Mouse (Mus musculus) heart, embryonic 13.5 days (tissue): ENCODE measurements around the gene Camkv. TPM values are rescaled to one million over a fixed set of nuclear protein-coding genes. Genes with fewer than 3 reads are reported as not detected.

Experiments used
- ATAC-seq: fragments of 200-750 bp; cut with Nextera tagmentation; 2 replicates; pipeline ENCODE4 v1.8.0; 2017; ENCODE audit warnings: moderate TSS enrichment; ENCODE audit not compliant: insufficient number of reproducible peaks, low FRiP score, low TSS enrichment; ENCODE audit errors: extremely low read depth
- H3K27ac ChIP-seq: fragments of 300-500 bp; sonication (generic); replicated peaks from 2 replicates; pipeline ENCODE4 v1.5.1; 2015; ENCODE audit warnings: moderate library complexity, mild to moderate bottlenecking, inconsistent platforms
- H3K27me3 ChIP-seq: fragments of 300-500 bp; sonication (generic); replicated peaks from 2 replicates; pipeline ENCODE4 v1.6.1; 2015; ENCODE audit warnings: mild to moderate bottlenecking, inconsistent platforms
- H3K36me3 ChIP-seq: fragments of 300-500 bp; sonication (generic); 2 replicates; pipeline ENCODE4 v1.6.1; 2015; ENCODE audit warnings: mild to moderate bottlenecking, inconsistent platforms
- H3K4me1 ChIP-seq: fragments of 300-500 bp; sonication (generic); 2 replicates; pipeline ENCODE4 v1.6.1; 2015; ENCODE audit warnings: inconsistent platforms
- H3K4me2 ChIP-seq: fragments of 300-500 bp; sonication (generic); 2 replicates; pipeline ENCODE4 v1.6.1; 2015; ENCODE audit warnings: inconsistent platforms, mild to moderate bottlenecking, moderate library complexity
- H3K4me3 ChIP-seq: fragments of 300-500 bp; sonication (generic); 2 replicates; pipeline ENCODE4 v1.5.1; 2015; ENCODE audit warnings: moderate library complexity, mild to moderate bottlenecking, inconsistent platforms
- H3K9ac ChIP-seq: fragments of 300-500 bp; sonication (generic); 2 replicates; pipeline ENCODE4 v1.6.1; 2015; ENCODE audit warnings: inconsistent platforms, mild to moderate bottlenecking, moderate library complexity
- H3K9me3 ChIP-seq: fragments of 300-500 bp; sonication (generic); 2 replicates; pipeline ENCODE4 v1.6.1; 2016; ENCODE audit warnings: inconsistent platforms
- WGBS: fragments of 180-500 bp; shearing (Covaris S2); methylation state at CpG from one replicate; pipeline ENCODE4 v1.1.7; 2015; ENCODE audit warnings: mixed read lengths; 5-methylcytosine and 5-hydroxymethylcytosine counted together
- polyA plus RNA-seq: library from polyadenylated mRNA; unstranded; fragments of >200 nt; fragmentation: Nextera tagmentation; extraction: Ambion mirVana; gene quantifications from 2 replicates; pipeline ENCODE4 v1.2.1, GENCODE M21; 2015

The Camkv gene
- polyA plus RNA-seq, 1 experiment from 2014 or later, result 0.63 TPM

DNA sequence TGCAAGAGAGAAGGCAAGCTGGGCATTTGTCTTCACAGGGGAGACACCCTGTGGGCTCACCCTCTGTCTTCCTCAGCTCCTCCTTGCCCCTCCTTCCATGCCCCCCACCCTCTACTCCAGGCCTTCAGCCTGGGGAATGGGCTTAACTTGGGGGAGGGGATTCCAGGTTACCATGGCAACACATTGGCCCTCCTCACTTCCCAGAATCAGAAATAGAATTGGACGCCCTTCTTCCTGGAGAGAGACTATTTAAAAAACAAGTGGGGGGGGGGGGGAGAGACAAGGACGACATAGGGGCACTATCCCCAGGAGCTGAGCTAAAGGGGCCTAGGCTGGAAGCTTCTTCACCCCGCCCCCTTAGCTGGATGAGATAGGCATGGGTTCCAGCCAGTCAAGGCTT is 10.2 kb upstream of the Camkv start:
- Histone ChIP-seq H3K4me1 (peaks cover 55% of the 10 kb centered on the region), H3K27ac (no peak overlapping the region)
- 28% methylated on average over 3 of the region's 3 CpGs for WGBS

DNA sequence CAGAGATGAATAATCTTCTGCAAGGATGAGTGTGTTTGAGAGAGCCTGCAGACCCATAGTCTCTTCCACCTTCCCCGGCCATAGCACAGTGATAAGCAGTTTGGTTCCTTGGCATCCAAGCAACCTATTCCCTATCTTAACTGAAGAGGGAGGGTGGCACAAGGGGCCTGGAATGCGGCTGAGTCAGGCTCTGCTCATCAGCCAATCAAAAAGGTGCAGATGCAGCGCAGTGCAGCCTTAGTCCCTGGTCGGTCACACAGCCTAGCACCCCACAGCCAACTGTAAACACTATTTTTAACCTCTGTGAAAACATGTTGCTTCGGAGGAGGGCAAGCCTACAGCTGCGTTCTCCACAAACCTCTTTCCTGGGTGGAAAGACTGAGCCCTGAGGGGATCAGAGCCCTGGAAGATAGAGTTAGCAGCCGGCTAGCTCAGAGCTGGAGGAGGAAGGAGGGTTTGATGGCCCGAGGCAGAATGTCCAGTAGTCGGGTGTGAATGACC is 8.5 kb upstream of the Camkv start:
- 18% methylated on average over 9 of the region's 9 CpGs for WGBS
- Histone ChIP-seq H3K27me3 (peaks cover 16% of the 10 kb centered on the region), H3K4me3 (no peak overlapping the region), H3K4me1 (peaks cover 55% of the 10 kb centered on the region), H3K4me2 (peak overlapping the region; percentile 24; the same call in 1 of the 2 replicates), H3K36me3 (no peaks in the 10 kb centered on the region), H3K9me3 (no peaks in the 10 kb centered on the region), H3K27ac (peak overlapping the region; percentile 42), H3K9ac (no peak overlapping the region)
- no peak for ATAC-seq

More for the DNA sequence above, 10.2 kb upstream of the Camkv start:
- Histone ChIP-seq H3K27me3 (peaks cover 12% of the 10 kb centered on the region), H3K9ac (no peak overlapping the region), H3K36me3 (no peaks in the 10 kb centered on the region), H3K4me2 (no peak overlapping the region), H3K9me3 (no peaks in the 10 kb centered on the region), H3K4me3 (no peak overlapping the region)
- no peak for ATAC-seq

DNA sequence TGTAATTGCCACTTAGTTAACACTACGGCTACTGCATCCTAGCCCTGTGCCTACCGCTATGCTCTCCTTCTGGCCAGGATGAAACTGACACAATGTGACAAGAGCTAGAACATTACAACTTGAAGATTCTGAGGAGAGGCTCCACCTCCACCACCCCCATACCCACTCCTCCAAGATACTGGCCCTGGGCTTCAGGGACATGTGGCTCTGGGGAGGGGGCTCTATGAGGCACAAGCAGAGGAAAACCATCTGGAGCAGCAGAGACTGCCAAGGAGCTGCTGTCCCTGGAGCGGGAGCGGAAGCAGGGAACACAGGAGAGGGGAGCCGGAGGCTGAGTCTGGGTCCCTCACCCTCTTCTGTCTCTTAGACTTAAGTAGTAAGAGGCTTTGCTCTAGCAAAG is 7.7 kb upstream of the Camkv start:
- 61% methylated on average over 5 of the region's 5 CpGs for WGBS
- no peak for ATAC-seq
- no peaks in the 10 kb centered on the region for H3K36me3 ChIP-seq
- H3K4me3 ChIP-seq, result no peak overlapping the region
- H3K4me2 ChIP-seq, result no peak overlapping the region
- H3K9me3 ChIP-seq, result no peaks in the 10 kb centered on the region
- H3K27me3 ChIP-seq, result peaks cover 20% of the 10 kb centered on the region
- H3K27ac ChIP-seq, result peak overlapping the region; percentile 3; the same call in 1 of the 2 replicates
- no peak overlapping the region for H3K9ac ChIP-seq
- H3K4me1 ChIP-seq, result peaks cover 55% of the 10 kb centered on the region

DNA sequence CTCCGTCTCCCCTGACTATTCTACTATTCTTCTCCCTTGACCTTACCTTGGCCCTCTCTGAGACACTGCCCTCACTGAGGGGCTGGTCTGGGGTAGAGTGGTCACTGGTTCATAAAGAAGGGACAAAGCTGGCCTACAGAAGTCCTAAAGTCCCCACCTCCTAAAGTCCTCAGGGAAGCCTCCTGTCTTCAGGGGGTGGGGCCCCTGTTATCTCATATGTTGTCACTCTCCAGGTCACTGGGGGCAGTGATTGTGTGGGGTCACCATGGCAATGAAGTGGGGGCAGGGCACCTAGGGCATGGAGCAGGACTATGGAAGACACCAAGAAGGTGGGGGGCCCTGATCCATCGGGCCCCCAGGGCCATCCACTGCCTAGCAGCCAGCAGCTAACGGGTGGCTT is 7.3 kb upstream of the Camkv start, which contains the start of gene Actl11:
Actl11 (plus strand) TSS at position 301 of the 400 bp plus-strand sequence.
- H3K27ac ChIP-seq, result peak within 1 kb of the TSS; percentile 42; the same call in 1 of the 2 replicates
- peaks cover 20% of the 10 kb centered on the region for H3K27me3 ChIP-seq
- WGBS, result 58% methylated on average over 3 of the region's 3 CpGs
- no peak for ATAC-seq
- no peaks in the 10 kb centered on the region for H3K36me3 ChIP-seq
- H3K4me2 ChIP-seq, result no peak within 1 kb of the TSS
- H3K4me1 ChIP-seq, result peaks cover 53% of the 10 kb centered on the region
- no peaks in the 10 kb centered on the region for H3K9me3 ChIP-seq
- H3K9ac ChIP-seq, result no peak within 1 kb of the TSS
- no peak within 1 kb of the TSS for H3K4me3 ChIP-seq

DNA sequence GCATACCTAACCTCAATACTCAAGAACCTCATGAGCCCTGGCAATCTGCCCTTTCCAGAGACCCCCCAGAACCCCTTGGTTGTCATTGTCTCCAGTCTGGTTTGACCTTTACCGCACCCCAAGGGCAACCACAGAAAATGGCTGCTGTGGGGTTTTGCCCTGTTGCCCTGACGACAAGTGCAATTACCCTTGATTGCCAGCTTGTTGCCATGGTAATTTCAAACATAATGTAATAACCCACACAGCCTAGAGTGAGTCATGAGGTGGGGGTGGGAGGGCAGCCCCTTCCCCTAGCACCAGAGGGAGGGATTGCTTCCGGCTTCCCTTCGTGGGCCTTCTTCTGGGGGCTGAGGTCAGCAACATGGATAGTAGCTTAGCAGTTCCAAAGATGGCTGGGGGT is 3.3 kb upstream of the Camkv start:
- H3K4me1 ChIP-seq, result peaks cover 31% of the 10 kb centered on the region
- 75% methylated on average over 4 of the region's 4 CpGs for WGBS
- no peak overlapping the region for H3K9ac ChIP-seq
- no peak overlapping the region for H3K4me2 ChIP-seq
- H3K27me3 ChIP-seq, result peaks cover 54% of the 10 kb centered on the region
- no peak for ATAC-seq
- no peaks in the 10 kb centered on the region for H3K36me3 ChIP-seq
- no peak overlapping the region for H3K27ac ChIP-seq
- H3K9me3 ChIP-seq, result no peaks in the 10 kb centered on the region
- no peak overlapping the region for H3K4me3 ChIP-seq

DNA sequence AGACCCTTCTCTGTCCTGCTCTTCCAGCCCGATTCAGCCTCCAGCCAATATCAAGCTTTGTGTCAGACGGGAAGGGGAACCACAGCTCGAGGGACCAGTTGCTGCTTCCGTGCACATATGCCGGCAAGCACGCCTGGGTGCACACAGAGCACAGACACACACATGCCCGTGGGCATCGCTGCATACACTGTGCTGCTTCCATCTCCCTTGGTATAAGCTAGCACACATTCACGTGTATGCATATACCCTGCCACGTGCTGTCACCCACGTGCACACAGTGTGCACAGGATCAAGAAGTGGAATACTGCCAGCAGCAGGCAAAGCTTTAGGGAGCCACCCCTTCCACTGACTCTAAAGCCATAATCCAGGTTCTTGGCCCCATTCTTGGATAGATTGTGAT is 1.3 kb upstream of the Camkv start:
- no peak overlapping the region for H3K4me2 ChIP-seq
- WGBS, result 80% methylated on average over 11 of the region's 11 CpGs
- H3K9me3 ChIP-seq, result no peaks in the 10 kb centered on the region
- no peak overlapping the region for H3K27ac ChIP-seq
- peaks cover 70% of the 10 kb centered on the region for H3K27me3 ChIP-seq
- H3K36me3 ChIP-seq, result no peaks in the 10 kb centered on the region
- peaks cover 13% of the 10 kb centered on the region for H3K4me1 ChIP-seq
- no peak overlapping the region for H3K9ac ChIP-seq
- no peak overlapping the region for H3K4me3 ChIP-seq
- ATAC-seq, result no peak

DNA sequence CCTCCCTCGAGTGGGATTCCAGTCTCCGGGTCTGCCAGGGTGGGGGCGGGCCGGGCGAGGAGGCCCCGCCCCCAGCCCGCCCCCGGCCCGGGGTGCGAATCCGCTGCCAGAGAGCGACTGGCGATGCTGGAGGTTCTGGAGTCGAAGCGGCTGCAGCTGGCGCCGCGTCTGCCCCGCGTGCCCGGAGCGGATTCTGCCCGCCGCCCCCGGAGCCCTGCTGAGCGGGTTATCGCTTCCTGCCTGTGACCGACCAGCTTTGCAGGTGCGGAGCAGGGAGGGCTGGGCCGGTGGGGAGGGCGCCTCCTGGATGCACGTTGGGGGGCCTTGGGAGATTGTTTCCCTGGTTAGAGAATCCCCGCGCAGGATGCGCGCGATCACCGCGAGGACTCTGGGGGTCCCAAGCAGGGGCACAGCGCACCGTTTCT is 328 bp downstream of the Camkv start:
- Histone ChIP-seq H3K9me3 (no peaks in the 10 kb centered on the region), H3K27ac (no peak overlapping the region), H3K4me1 (peaks cover 13% of the 10 kb centered on the region), H3K4me2 (peak overlapping the region; percentile 93), H3K27me3 (peaks cover 81% of the 10 kb centered on the region), H3K4me3 (peak overlapping the region; percentile 58), H3K36me3 (no peaks in the 10 kb centered on the region), H3K9ac (peak overlapping the region; percentile 77)
- WGBS, result 0% methylated on average over 39 of the region's 41 CpGs
- ATAC-seq, result no peak

DNA sequence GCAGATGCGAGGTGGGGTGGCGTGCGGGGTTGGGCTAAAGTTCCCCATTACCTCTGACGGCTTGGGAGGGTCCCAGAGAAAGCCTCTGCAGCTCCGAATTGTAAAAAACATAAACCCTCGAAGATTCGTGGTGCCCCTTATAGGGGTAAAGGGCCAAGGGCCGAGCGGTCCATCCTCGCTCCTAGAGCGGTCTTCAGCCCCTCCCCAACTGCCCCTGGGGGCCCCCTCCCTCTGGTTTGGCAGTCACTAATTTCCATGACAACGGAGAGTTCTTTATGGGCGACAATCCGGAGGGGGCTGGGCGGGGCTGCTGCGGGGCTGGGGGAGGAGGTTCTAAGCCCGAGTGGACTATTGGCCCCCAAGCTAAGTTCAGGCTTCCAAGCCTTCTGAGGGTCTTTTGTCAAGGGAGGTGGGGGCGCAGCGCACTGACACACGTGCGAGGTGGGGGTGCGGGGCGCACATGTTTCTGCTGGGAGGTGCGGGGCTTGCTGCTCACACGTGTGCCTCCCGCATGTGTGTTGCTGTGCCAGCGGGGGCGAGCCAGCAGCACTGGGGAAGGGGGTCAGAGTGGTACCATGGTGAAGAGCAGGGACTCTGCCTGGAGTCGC is 845 bp downstream of the Camkv start:
- peak overlapping the region; percentile 93 for H3K4me2 ChIP-seq
- no peaks in the 10 kb centered on the region for H3K36me3 ChIP-seq
- no peak for ATAC-seq
- peaks cover 13% of the 10 kb centered on the region for H3K4me1 ChIP-seq
- no peaks in the 10 kb centered on the region for H3K9me3 ChIP-seq
- peak overlapping the region; percentile 77 for H3K9ac ChIP-seq
- no peak overlapping the region for H3K27ac ChIP-seq
- H3K27me3 ChIP-seq, result peaks cover 83% of the 10 kb centered on the region
- 2% methylated on average over 29 of the region's 29 CpGs for WGBS
- peak overlapping the region; percentile 58 for H3K4me3 ChIP-seq

DNA sequence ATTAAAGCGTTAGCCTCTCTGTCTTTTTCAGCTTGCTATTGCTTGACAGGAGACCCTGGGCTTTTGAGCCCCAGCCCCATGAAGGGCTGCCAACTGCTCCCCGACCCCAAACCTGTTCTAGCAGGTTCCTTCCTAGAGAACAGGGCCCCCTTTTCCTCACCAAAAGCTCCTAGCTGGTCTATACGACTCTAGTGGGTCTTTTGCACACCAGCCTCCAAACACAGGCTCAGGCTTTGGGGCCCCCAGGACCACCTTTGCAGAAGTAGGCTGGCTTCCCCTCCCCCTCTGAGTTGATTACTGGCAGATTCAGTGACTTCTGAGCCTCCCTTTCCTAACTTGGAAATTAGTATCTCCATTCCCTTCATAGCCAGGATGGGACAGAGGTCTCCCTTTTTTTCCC is 1.4 kb downstream of the Camkv start:
- H3K4me2 ChIP-seq, result no peak overlapping the region

DNA sequence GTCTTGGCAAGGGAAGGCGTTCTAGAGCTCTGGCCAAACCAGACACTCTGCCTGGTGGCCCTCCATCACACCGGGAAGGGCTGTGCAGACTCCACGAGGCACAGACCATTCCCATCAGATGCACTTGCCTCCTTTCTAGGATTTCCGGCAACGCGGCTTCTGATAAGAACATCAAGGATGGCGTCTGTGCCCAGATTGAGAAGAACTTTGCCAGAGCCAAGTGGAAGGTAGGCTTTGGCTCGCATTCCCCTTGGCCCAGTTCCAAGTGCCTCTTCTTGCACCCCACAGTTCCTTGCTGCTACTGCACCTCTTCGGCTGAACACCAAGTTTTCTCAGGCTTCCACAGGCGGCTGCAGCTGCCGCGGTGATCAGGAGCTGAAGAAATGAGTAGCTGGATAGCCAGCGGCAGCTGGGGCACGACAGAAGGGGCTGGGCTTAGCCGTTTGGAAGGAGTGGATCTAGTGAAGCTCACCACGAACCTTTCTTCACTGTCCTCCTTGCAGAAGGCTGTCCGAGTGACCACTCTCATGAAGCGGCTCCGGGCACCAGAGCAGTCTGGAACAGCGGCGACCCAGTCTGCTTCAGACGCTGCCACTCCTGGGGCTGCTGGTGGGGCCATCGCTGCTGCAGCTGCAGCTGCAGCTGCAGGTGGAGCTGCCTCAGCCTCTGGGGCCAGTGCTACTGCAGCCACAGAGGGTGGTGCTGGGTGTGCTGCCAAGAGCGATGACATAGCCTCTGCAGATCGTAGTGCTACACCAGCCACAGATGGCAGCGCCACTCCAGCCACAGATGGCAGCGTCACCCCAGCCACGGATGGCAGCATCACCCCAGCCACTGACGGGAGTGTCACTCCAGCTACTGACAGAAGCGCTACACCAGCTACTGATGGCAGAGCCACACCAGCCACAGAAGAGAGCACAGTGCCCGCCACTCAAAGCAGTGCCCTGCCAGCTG is 12.0 kb downstream of the Camkv start:
- 77% methylated on average over 31 of the region's 31 CpGs for WGBS

More for the DNA sequence above, 1.4 kb downstream of the Camkv start:
- Histone ChIP-seq H3K36me3 (no peaks in the 10 kb centered on the region), H3K4me1 (peaks cover 13% of the 10 kb centered on the region), H3K9ac (no peak overlapping the region), H3K27me3 (peaks cover 83% of the 10 kb centered on the region), H3K9me3 (no peaks in the 10 kb centered on the region), H3K27ac (no peak overlapping the region), H3K4me3 (peak overlapping the region; percentile 58; the same call in 1 of the 2 replicates)
- 22% methylated on average over 3 of the region's 3 CpGs for WGBS
- ATAC-seq, result no peak

DNA sequence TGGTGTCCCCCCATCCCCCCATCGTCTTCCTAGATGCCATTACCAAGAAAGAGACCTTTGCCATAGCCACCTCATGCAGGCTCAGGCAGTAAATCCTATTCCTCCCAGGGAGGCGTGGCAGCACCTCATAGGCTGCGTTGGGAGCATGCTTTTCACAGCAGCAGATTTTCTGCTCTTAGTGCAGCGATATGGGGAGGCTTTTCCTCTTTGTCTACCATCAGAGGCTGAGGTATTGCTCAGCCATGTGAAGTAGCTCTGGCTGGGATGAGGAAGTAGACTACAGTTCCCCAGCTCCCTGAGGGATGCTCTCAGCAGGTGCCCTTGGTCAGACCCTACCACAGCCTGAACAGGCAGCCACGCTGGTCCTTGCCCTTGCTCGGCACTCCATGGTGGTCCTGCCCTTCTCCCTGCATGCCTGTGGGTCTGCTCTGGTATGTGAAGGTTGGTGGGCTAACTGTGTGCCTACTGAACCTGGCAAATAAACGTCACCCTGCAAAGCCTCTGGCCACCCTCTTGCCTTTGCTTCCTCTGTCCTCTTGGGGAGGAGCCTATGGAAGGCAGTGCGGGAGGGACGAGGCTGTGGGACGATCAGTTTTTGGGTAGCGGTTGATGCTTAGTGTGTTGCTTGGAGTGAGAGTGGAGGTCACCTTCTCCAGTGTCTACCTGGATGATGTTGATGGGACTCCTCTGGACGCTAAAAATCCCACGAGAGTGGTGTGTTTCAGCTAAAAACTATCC is 13.9 kb downstream of the Camkv start:
- 0 out of 2 replicates have a peak overlapping the region, but pooled peaks have one; percentile 1 for H3K9ac ChIP-seq
- H3K27me3 ChIP-seq, result no peaks in the 10 kb centered on the region
- no peak for ATAC-seq
- WGBS, result 76% methylated on average over 13 of the region's 13 CpGs
- peaks cover 18% of the 10 kb centered on the region for H3K4me1 ChIP-seq
- no peak overlapping the region for H3K4me2 ChIP-seq
- no peaks in the 10 kb centered on the region for H3K9me3 ChIP-seq
- H3K4me3 ChIP-seq, result no peak overlapping the region
- no peak overlapping the region for H3K27ac ChIP-seq
- H3K36me3 ChIP-seq, result no peaks in the 10 kb centered on the region

More for the DNA sequence above, 12.0 kb downstream of the Camkv start:
- ATAC-seq, result no peak
- peaks cover 18% of the 10 kb centered on the region for H3K4me1 ChIP-seq
- no peaks in the 10 kb centered on the region for H3K36me3 ChIP-seq
- H3K27ac ChIP-seq, result no peak overlapping the region
- no peak overlapping the region for H3K9ac ChIP-seq
- no peaks in the 10 kb centered on the region for H3K27me3 ChIP-seq
- no peaks in the 10 kb centered on the region for H3K9me3 ChIP-seq
- H3K4me2 ChIP-seq, result no peak overlapping the region
- no peak overlapping the region for H3K4me3 ChIP-seq
